Mouse (Mus musculus): ENCODE results near the gene Gpr137. TPM values are rescaled to one million over a fixed set of nuclear protein-coding genes. Genes with fewer than 3 reads are reported as not detected.

Gene Gpr137
- polyA plus RNA-seq, 1 experiment from 2014 or later = 29.7 TPM

DNA sequence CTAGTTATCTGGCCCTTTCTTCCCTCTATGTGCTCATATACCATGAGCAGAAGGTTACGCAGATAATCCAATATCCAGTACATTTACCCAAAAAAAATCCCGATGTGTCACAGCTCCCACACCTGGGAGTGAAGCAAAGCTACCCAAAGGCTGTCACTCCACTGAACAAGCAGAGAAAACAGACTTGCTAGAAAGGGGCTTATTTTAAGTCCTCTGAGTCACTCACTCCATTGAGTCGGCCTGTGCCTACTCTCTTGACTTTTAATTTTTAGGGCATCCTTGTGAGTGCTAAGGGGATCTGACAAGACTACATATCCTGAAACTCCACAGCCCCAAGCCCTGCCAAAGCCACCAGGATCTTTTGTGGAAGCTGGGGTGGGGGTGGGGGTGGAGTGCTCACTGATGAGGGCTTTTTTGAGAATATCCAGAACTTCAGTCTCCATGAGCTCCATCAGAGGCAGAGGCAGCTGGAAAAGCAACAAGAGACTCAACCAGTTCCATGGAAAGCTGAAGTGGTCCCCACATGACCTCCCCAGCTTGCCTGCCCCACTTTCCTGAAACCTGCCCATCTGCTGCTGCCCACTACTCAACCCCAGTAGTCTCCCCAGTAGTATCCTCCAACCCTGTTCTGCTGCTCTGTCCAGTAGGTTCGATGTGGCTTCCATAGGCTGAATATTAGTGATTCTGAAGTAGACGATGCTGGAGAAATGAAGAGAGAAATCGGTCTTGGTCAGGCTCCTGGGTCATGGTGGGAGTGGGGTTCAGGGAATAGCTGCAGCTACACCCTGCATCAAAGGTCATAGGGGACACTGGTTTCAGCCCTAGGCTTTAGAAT lies 19.2 kb downstream of the Gpr137 start:
- H3K27me3 ChIP-seq (replicated peaks; ENCODE audit: control insufficient read depth, insufficient read depth, low read length) = peaks cover 55% of the 10 kb centered on the region
- WGBS = 60% methylated on average over 6 of the region's 6 CpGs
- peaks cover 10% of the 10 kb centered on the region for H3K4me1 ChIP-seq (ENCODE audit: control insufficient read depth, insufficient read depth, low read length)
- H3K4me2 ChIP-seq (ENCODE audit: low read depth, low read length) = peak overlapping the region; percentile 93; the same call in 1 of the 2 replicates
- H3K9me3 ChIP-seq (ENCODE audit: control insufficient read depth, low read length) = no peaks in the 10 kb centered on the region
- no peaks in the 10 kb centered on the region for H3K36me3 ChIP-seq (ENCODE audit: control insufficient read depth, insufficient read depth, low read length)
- no peak overlapping the region for H3K27ac ChIP-seq (replicated peaks; ENCODE audit: low read depth, low read length)
- no peak for DNase-seq (ENCODE audit: low spot score)
- ATAC-seq (ENCODE audit: low read depth) = no peak
- H3K4me3 ChIP-seq (ENCODE audit: low read depth, low read length) = no peak overlapping the region
- H3K9ac ChIP-seq (ENCODE audit: low read depth, low read length) = no peak overlapping the region

DNA sequence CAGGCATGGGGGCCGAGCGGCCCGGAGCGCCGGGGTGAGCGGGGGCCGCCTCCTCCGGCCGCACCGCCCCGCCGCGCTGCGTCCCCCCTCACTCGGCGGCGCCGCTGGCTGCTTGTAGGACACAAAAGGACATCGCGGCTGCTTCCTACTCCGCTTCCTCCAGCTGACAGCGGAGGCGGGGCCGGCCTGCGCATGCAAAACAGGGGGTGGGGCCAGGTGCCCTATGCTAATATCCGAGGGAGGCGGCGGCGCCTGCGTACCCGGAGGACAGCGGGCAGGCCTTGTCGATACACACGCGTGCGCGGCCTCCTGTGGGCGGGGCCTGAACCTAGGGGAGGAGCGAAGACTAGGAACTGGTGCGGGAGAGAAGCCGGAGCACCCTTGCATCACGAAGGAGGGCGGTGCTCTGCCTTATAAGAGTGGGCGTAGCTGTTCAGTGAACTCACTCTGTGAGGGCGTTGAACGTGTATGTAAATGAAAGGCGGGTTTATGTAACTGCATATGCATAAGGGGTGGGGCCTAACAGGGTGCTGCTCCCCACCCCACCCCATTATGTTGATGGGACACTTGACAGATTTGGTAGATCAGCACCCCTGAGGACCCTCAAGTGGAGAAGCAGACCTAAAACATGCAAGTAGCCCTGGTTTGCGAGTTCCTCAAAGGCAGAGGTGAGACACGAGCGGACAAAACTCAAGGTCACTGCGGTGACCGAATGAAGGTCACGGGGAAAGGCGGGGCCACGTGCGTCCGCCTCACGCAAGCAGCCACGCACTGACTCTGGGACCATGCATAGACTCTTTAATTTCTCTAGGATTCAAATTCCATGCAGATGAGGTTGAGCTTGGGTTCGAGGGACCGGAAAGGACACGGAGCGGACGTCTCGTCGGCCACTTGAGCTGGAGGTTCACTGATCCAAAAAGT lies 20.4 kb downstream of the Gpr137 start, which contains the start of gene Esrra:
Esrra (minus strand) TSS at position 167 of the 921 bp plus-strand sequence.
- Histone ChIP-seq H3K4me3 (ENCODE audit: low read depth, low read length) (peak within 1 kb of the TSS; percentile 69), H3K4me2 (ENCODE audit: low read depth, low read length) (peak within 1 kb of the TSS; percentile 93), H3K9ac (ENCODE audit: low read depth, low read length) (peak within 1 kb of the TSS; percentile 77), H3K4me1 (ENCODE audit: control insufficient read depth, insufficient read depth, low read length) (peaks cover 10% of the 10 kb centered on the region), H3K27ac (replicated peaks; ENCODE audit: low read depth, low read length) (peak within 1 kb of the TSS; percentile 67; the same call in 1 of the 2 replicates), H3K9me3 (ENCODE audit: control insufficient read depth, low read length) (no peaks in the 10 kb centered on the region), H3K27me3 (replicated peaks; ENCODE audit: control insufficient read depth, insufficient read depth, low read length) (peaks cover 42% of the 10 kb centered on the region), H3K36me3 (ENCODE audit: control insufficient read depth, insufficient read depth, low read length) (no peaks in the 10 kb centered on the region)
- under 1% methylated on average over 48 of the region's 66 CpGs for WGBS
- DNase-seq (ENCODE audit: low spot score) = peak; percentile 100
- peak; percentile 96 for ATAC-seq (ENCODE audit: low read depth)

DNA sequence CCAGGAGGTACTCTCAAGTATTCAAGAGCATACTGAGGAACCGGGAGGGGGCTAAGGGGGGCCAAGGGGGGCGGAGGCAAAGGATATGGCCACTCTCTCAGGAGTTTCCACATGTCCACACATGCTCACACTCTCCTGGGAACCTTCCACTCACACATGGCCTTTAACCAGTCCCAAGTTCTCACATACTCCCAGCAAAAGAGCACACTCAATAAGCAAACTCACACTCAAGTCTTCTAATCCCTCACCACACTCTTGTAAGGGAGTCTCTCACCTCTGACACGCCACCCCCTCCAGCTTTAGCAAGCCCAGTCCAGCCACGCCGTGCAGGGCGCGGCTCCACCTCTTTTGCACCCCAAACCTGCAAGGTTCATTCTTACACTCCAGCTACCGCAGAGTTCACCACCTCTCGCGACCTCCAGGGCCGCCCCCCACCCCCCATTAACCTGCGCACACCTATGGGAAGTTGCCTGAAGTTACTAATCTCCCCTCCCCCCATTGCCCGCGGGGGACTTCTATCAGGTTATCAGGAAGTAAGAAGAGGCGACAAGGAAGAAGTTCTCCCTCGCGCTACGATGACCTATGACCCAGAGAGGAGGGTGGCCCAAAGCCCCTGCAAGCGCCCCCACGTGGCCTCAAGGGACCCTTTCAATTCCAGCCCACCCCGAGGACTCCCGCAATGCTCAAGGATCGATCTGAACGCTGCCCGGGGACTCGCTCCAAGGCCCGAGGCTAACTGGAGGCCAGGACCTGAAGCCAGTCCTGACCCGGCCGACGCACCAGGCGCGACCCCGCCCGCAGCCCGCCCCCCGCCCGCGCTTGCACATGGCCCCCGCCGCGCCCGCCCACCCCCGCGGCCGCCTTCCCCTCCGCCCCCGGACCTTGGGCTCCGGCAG lies 21.3 kb downstream of the Gpr137 start:
- H3K27me3 ChIP-seq (replicated peaks; ENCODE audit: control insufficient read depth, insufficient read depth, low read length) = peaks cover 33% of the 10 kb centered on the region
- H3K4me1 ChIP-seq (ENCODE audit: control insufficient read depth, insufficient read depth, low read length) = peaks cover 10% of the 10 kb centered on the region
- 2% methylated on average over 39 of the region's 48 CpGs for WGBS
- peak overlapping the region; percentile 69 for H3K4me3 ChIP-seq (ENCODE audit: low read depth, low read length)
- no peaks in the 10 kb centered on the region for H3K9me3 ChIP-seq (ENCODE audit: control insufficient read depth, low read length)
- peak overlapping the region; percentile 93 for H3K4me2 ChIP-seq (ENCODE audit: low read depth, low read length)
- H3K36me3 ChIP-seq (ENCODE audit: control insufficient read depth, insufficient read depth, low read length) = no peaks in the 10 kb centered on the region
- peak overlapping the region; percentile 67; the same call in 1 of the 2 replicates for H3K27ac ChIP-seq (replicated peaks; ENCODE audit: low read depth, low read length)
- ATAC-seq (ENCODE audit: low read depth) (no peak; the same call in 1 of the 2 replicates), DNase-seq (ENCODE audit: low spot score) (peak; percentile 45)
- peak overlapping the region; percentile 77 for H3K9ac ChIP-seq (ENCODE audit: low read depth, low read length)

DNA sequence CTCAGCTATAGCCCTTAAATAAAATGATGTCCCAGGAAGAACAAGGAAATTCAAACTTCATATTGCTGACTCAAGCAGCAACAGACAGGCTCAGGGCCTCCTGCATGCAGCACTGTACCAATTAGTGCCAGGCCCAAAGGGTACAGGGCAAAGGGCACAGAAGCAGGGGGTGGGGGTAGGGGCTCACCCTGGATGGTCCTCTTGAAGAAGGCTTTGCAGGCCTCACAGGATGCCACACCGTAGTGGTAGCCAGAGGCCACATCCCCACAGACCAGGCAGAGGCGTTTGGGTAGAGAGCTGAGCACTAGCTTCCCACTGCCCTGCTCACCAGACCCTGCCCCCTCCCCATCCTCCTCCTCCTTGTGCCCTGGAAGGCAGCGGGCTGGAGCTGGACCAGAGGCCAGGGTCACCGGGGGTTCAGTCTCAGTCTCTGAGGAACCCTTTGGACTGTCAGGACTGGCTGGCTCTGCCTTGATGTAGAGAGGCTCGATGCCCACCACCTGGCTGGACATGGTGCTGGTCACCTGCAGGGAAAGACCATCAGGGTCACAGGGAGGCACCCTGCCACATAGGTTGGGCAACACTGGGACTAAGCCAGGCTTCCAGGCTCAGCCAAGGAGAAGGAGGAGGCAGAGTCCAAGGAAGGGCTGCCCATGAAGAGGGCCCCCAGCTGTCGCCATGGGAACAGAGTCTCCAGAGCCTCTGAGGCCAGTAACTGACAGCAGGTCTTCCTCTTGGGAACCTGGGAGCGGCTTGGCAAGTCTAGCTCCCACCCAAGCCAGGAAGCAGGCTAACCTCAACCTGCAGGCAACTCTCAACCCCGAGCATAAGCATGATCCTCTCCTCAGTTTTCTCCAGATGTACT lies 22.2 kb downstream of the Gpr137 start:
- Histone ChIP-seq H3K4me2 (ENCODE audit: low read depth, low read length) (peak overlapping the region; percentile 93), H3K9me3 (ENCODE audit: control insufficient read depth, low read length) (no peaks in the 10 kb centered on the region), H3K4me1 (ENCODE audit: control insufficient read depth, insufficient read depth, low read length) (peaks cover 10% of the 10 kb centered on the region), H3K4me3 (ENCODE audit: low read depth, low read length) (peak overlapping the region; percentile 69), H3K36me3 (ENCODE audit: control insufficient read depth, insufficient read depth, low read length) (no peaks in the 10 kb centered on the region), H3K27ac (replicated peaks; ENCODE audit: low read depth, low read length) (no peak overlapping the region), H3K27me3 (replicated peaks; ENCODE audit: control insufficient read depth, insufficient read depth, low read length) (peaks cover 24% of the 10 kb centered on the region), H3K9ac (ENCODE audit: low read depth, low read length) (peak overlapping the region; percentile 77)
- no peak for ATAC-seq (ENCODE audit: low read depth)
- peak; percentile 63 for DNase-seq (ENCODE audit: low spot score)
- WGBS = 49% methylated on average over 7 of the region's 8 CpGs

DNA sequence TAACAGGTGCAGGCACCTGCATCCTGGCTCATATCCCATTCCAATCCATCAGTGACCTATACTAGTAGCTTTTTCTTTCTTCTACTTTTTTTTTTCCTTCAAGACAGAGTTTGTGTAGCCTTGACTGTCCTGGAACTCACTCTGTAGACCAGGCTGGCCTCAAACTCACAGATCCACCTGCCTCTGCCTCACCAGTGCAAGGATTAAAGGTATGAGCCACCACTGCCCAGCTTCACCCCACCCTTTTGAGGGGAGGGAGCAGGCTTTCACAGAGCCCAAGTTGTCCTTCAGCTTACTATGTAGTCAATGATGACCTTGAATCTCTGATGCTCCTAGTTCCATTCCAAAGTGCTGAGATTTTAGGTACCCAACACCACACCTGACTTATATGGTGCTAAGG lies 22.8 kb downstream of the Gpr137 start:
- no peak overlapping the region for H3K4me3 ChIP-seq (ENCODE audit: low read depth, low read length)
- H3K9ac ChIP-seq (ENCODE audit: low read depth, low read length) = no peak overlapping the region
- H3K9me3 ChIP-seq (ENCODE audit: control insufficient read depth, low read length) = no peaks in the 10 kb centered on the region
- H3K27me3 ChIP-seq (replicated peaks; ENCODE audit: control insufficient read depth, insufficient read depth, low read length) = peaks cover 18% of the 10 kb centered on the region
- H3K4me1 ChIP-seq (ENCODE audit: control insufficient read depth, insufficient read depth, low read length) = peaks cover 8% of the 10 kb centered on the region
- DNase-seq (ENCODE audit: low spot score) = no peak
- H3K27ac ChIP-seq (replicated peaks; ENCODE audit: low read depth, low read length) = no peak overlapping the region
- ATAC-seq (ENCODE audit: low read depth) = no peak
- H3K4me2 ChIP-seq (ENCODE audit: low read depth, low read length) = no peak overlapping the region
- no peaks in the 10 kb centered on the region for H3K36me3 ChIP-seq (ENCODE audit: control insufficient read depth, insufficient read depth, low read length)

DNA sequence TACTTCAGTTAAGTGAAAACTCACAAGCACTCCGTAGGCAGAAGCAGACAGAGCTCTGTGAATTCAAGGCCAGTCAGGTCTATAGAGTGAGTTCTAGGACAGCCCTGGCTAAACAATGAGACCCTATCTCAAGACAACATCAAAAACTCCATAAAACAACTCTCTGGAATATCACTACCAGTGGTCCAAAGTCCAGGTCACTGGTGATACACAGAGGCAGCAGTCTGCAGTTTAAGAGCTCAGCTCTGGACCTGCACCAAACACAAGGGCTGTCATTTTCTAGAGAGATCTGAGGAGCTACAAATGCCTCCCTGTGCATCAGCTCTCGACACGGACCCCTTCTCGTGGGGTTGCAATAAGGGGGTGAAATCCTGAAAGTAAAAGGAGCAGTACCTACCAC lies 24.0 kb downstream of the Gpr137 start:
- Histone ChIP-seq H3K9ac (ENCODE audit: low read depth, low read length) (no peak overlapping the region), H3K4me1 (ENCODE audit: control insufficient read depth, insufficient read depth, low read length) (peaks cover 8% of the 10 kb centered on the region), H3K9me3 (ENCODE audit: control insufficient read depth, low read length) (no peaks in the 10 kb centered on the region), H3K27ac (replicated peaks; ENCODE audit: low read depth, low read length) (no peak overlapping the region), H3K4me3 (ENCODE audit: low read depth, low read length) (no peak overlapping the region), H3K36me3 (ENCODE audit: control insufficient read depth, insufficient read depth, low read length) (peaks cover 9% of the 10 kb centered on the region; the same call in 1 of the 2 replicates), H3K27me3 (replicated peaks; ENCODE audit: control insufficient read depth, insufficient read depth, low read length) (peaks cover 7% of the 10 kb centered on the region), H3K4me2 (ENCODE audit: low read depth, low read length) (no peak overlapping the region)
- DNase-seq (ENCODE audit: low spot score) (no peak), ATAC-seq (ENCODE audit: low read depth) (no peak)
- 84% methylated on average over 4 of the region's 4 CpGs for whole genome bisulfite sequencing

DNA sequence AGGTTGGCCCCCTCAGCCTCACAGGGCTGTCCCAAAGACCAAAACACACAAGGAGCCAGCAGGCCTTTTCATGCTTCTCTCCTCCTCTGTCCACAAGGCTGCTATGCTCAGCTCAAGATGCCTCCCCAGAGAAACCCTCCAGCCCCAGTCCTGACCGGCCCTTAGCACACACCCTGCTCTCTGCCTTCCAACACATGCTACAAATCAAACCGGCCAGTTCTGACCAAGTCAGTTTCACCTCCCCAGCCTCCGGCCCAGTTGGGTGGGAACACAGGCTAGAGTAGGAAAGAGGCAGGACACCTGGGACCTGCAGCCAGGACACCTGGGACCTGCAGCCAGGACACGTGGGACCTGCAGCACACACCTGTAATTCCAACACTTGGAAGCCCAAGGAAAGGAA lies 25.8 kb downstream of the Gpr137 start:
- no peak overlapping the region for H3K27ac ChIP-seq (replicated peaks; ENCODE audit: low read depth, low read length)
- WGBS = 74% methylated on average over 4 of the region's 4 CpGs
- H3K9ac ChIP-seq (ENCODE audit: low read depth, low read length) = no peak overlapping the region
- H3K27me3 ChIP-seq (replicated peaks; ENCODE audit: control insufficient read depth, insufficient read depth, low read length) = no peaks in the 10 kb centered on the region
- peaks cover 8% of the 10 kb centered on the region for H3K4me1 ChIP-seq (ENCODE audit: control insufficient read depth, insufficient read depth, low read length)
- H3K4me3 ChIP-seq (ENCODE audit: low read depth, low read length) = no peak overlapping the region
- H3K9me3 ChIP-seq (ENCODE audit: control insufficient read depth, low read length) = no peaks in the 10 kb centered on the region
- no peak for DNase-seq (ENCODE audit: low spot score)
- H3K4me2 ChIP-seq (ENCODE audit: low read depth, low read length) = no peak overlapping the region
- peaks cover 28% of the 10 kb centered on the region for H3K36me3 ChIP-seq (ENCODE audit: control insufficient read depth, insufficient read depth, low read length)
- no peak for ATAC-seq (ENCODE audit: low read depth)

Measured in embryonic facial prominence, embryonic 14.5 days (tissue).